Mouse (Mus musculus) large intestine, adult 2 months (tissue): ENCODE measurements around the gene Fndc4. TPM values are rescaled to one million over a fixed set of nuclear protein-coding genes. Genes with fewer than 3 reads are reported as not detected.
A peak's percentile ranks its signal among the peaks of the same experiment; 100 is the strongest.

Source experiments
- DNase-seq: peaks from one replicate; pipeline ENCODE4 v3.0.0-alpha.2; 2012; ENCODE audit warnings: low read depth, low spot score
- WGBS: fragments of 180-500 bp; shearing (Covaris S2); methylation state at CpG from one replicate; pipeline ENCODE4 v1.1.7; 2018; 5-methylcytosine and 5-hydroxymethylcytosine counted together
- polyA plus RNA-seq: library from polyadenylated mRNA; depleted of rRNA; stranded (reverse); fragments of >200 nt; gene quantifications from 2 replicates; pipeline ENCODE4 v1.2.3, GENCODE M21; 2012; rRNA removed

Gene Fndc4
- polyA plus RNA-seq: 1.8 and 2.6 TPM in 2 replicates

GRCm38 (mm10) chr5:31295606-31296141, at the start of gene Fndc4:
Fndc4 (minus strand) TSS chr5:31296080.
- WGBS: under 1% methylated on average over 42 of the region's 46 CpGs
- DNase-seq: no peak

- WGBS: 27% methylated on average over 7 of the region's 7 CpGs
- DNase-seq: peak; percentile 40
Observed at GRCm38 (mm10) chr5:31328255-31328654, 32.4 kb upstream of the Fndc4 start.

GRCm38 (mm10) chr5:31326850-31327249, 31.0 kb upstream of the Fndc4 start:
- WGBS: 11% methylated on average over 5 of the region's 5 CpGs
- DNase-seq: no peak

- 39% methylated on average over 3 of the region's 3 CpGs for WGBS
- no peak for DNase-seq
Observed at GRCm38 (mm10) chr5:31324085-31324484, 28.2 kb upstream of the Fndc4 start.

GRCm38 (mm10) chr5:31322776-31323175, 26.9 kb upstream of the Fndc4 start:
- no peak for DNase-seq

GRCm38 (mm10) chr5:31312806-31313205, 16.9 kb upstream of the Fndc4 start:
- DNase-seq: no peak
- 81% methylated on average over 8 of the region's 8 CpGs for WGBS

More at GRCm38 (mm10) chr5:31322776-31323175, 26.9 kb upstream of the Fndc4 start:
- 73% methylated on average over 3 of the region's 3 CpGs for WGBS

GRCm38 (mm10) chr5:31303093-31303492, 7.2 kb upstream of the Fndc4 start:
- DNase-seq: no peak
- WGBS: 81% methylated on average over 6 of the region's 6 CpGs

- DNase-seq: no peak
- WGBS: 61% methylated on average over 8 of the region's 8 CpGs
Observed at GRCm38 (mm10) chr5:31301866-31302265, 6.0 kb upstream of the Fndc4 start.

GRCm38 (mm10) chr5:31298486-31298885, 2.6 kb upstream of the Fndc4 start:
- 35% methylated on average over 2 of the region's 2 CpGs for WGBS
- no peak for DNase-seq

GRCm38 (mm10) chr5:31297981-31298380, 2.1 kb upstream of the Fndc4 start:
- no peak for DNase-seq
- 45% methylated on average over 3 of the region's 3 CpGs for WGBS

GRCm38 (mm10) chr5:31297047-31297757, 1.3 kb upstream of the Fndc4 start, which contains the start of gene Gckr:
Gckr (plus strand) TSS chr5:31297443.
- WGBS: 59% methylated on average over 13 of the region's 13 CpGs
- DNase-seq: no peak

GRCm38 (mm10) chr5:31294964-31295605, 795 bp downstream of the Fndc4 start:
- DNase-seq: no peak
- WGBS: 14% methylated on average over 29 of the region's 29 CpGs

- no peak for DNase-seq
- WGBS: 1% methylated on average over 9 of the region's 9 CpGs
Observed at GRCm38 (mm10) chr5:31291361-31291688, 4.6 kb downstream of the Fndc4 start.

- WGBS: under 1% methylated on average over 45 of the region's 45 CpGs
Observed at GRCm38 (mm10) chr5:31290521-31291360, 5.1 kb downstream of the Fndc4 start, which contains the start of gene Ift172. Ift172 (minus strand) TSS chr5:31291116.

GRCm38 (mm10) chr5:31289626-31290230, 6.2 kb downstream of the Fndc4 start:
- WGBS: 69% methylated on average over 3 of the region's 3 CpGs
- DNase-seq: no peak

More at GRCm38 (mm10) chr5:31290521-31291360, 5.1 kb downstream of the Fndc4 start, which contains the start of gene Ift172:
- DNase-seq: peak; percentile 98

- DNase-seq: no peak
- 66% methylated on average over 3 of the region's 3 CpGs for WGBS
Observed at GRCm38 (mm10) chr5:31288655-31289054, 7.2 kb downstream of the Fndc4 start.

GRCm38 (mm10) chr5:31288225-31288624, 7.7 kb downstream of the Fndc4 start:
- no peak for DNase-seq
- 67% methylated on average over 4 of the region's 4 CpGs for WGBS

GRCm38 (mm10) chr5:31279245-31279988, 16.5 kb downstream of the Fndc4 start:
- DNase-seq: no peak
- 82% methylated on average over 20 of the region's 20 CpGs for WGBS

- DNase-seq: no peak
- 93% methylated on average over 6 of the region's 6 CpGs for WGBS
Observed at GRCm38 (mm10) chr5:31273018-31273417, 22.9 kb downstream of the Fndc4 start.
